Mouse (Mus musculus) midbrain, embryonic 11.5 days (tissue): ENCODE measurements around the gene Dock7. TPM values are rescaled to one million over a fixed set of nuclear protein-coding genes. Genes with fewer than 3 reads are reported as not detected.

Source experiments
- ATAC-seq: fragments of 200-750 bp; cut with Nextera tagmentation; 2 replicates; pipeline ENCODE4 v1.8.0; 2017; ENCODE audit warnings: moderate TSS enrichment, moderate library complexity; ENCODE audit not compliant: low FRiP score
- DNase-seq: peaks from one replicate; pipeline ENCODE4 v3.0.0; 2015; ENCODE audit warnings: low spot score; ENCODE audit errors: missing footprints
- H3K27ac ChIP-seq: fragments of 300-500 bp; sonication (generic); 2 replicates; pipeline ENCODE4 v1.5.1; 2014; ENCODE audit warnings: low read depth, low read length
- H3K27me3 ChIP-seq: fragments of 300-500 bp; sonication (generic); 2 replicates; pipeline ENCODE4 v1.6.1; 2014; ENCODE audit warnings: mild to moderate bottlenecking, low read length, moderate library complexity, mixed read lengths; ENCODE audit not compliant: control insufficient read depth, insufficient read depth
- H3K36me3 ChIP-seq: fragments of 300-500 bp; sonication (generic); 2 replicates; pipeline ENCODE4 v1.6.1; 2014; ENCODE audit warnings: mild to moderate bottlenecking, low read length, moderate library complexity, mixed read lengths; ENCODE audit not compliant: control insufficient read depth, insufficient read depth
- H3K4me1 ChIP-seq: fragments of 300-500 bp; sonication (generic); 2 replicates; pipeline ENCODE4 v1.6.1; 2014; ENCODE audit warnings: low read length; ENCODE audit not compliant: control insufficient read depth, insufficient read depth
- H3K4me2 ChIP-seq: fragments of 300-500 bp; sonication (generic); 2 replicates; pipeline ENCODE4 v1.6.1; 2014; ENCODE audit warnings: mild to moderate bottlenecking, moderate library complexity
- H3K4me3 ChIP-seq: fragments of 300-500 bp; sonication (generic); 2 replicates; pipeline ENCODE4 v1.5.1; 2014; ENCODE audit warnings: low read depth, low read length
- H3K9ac ChIP-seq: fragments of 300-500 bp; sonication (generic); 2 replicates; pipeline ENCODE4 v1.6.1; 2014; ENCODE audit warnings: low read length
- H3K9me3 ChIP-seq: fragments of 300-500 bp; sonication (generic); 2 replicates; pipeline ENCODE4 v1.6.1; 2016; ENCODE audit warnings: low read length; ENCODE audit not compliant: control insufficient read depth
- WGBS: fragments of 180-500 bp; shearing (Covaris S2); extraction: QIAGEN DNeasy Blood & Tissue Kit; methylation state at CpG from one replicate; pipeline ENCODE4 v1.1.7; 2014; 5-methylcytosine and 5-hydroxymethylcytosine counted together
- polyA plus RNA-seq: library from polyadenylated mRNA; unstranded; fragments of >200 nt; fragmentation: Nextera tagmentation; extraction: Ambion mirVana; gene quantifications from 2 replicates; pipeline ENCODE4 v1.2.1, GENCODE M21; 2014

Dock7 gene
- polyA plus RNA-seq, 1 experiment from 2014 or later, result 93.5 TPM

GRCm38 (mm10) chr4:99131227-99131653 lies 10.5 kb upstream of the Dock7 start:
- no peak for DNase-seq
- H3K4me3 ChIP-seq, result no peak overlapping the region
- no peaks in the 10 kb centered on the region for H3K9me3 ChIP-seq
- no peaks in the 10 kb centered on the region for H3K36me3 ChIP-seq
- ATAC-seq, result no peak
- no peak overlapping the region for H3K4me2 ChIP-seq
- no peak overlapping the region for H3K9ac ChIP-seq
- no peak overlapping the region for H3K27ac ChIP-seq
- no peaks in the 10 kb centered on the region for H3K27me3 ChIP-seq
- 89% methylated on average over 9 of the region's 9 CpGs for WGBS
- H3K4me1 ChIP-seq, result no peaks in the 10 kb centered on the region

GRCm38 (mm10) chr4:99123546-99123945 lies 2.8 kb upstream of the Dock7 start:
- Histone ChIP-seq H3K9ac (no peak overlapping the region), H3K27ac (no peak overlapping the region), H3K4me1 (peaks cover 9% of the 10 kb centered on the region), H3K9me3 (no peaks in the 10 kb centered on the region), H3K36me3 (no peaks in the 10 kb centered on the region), H3K4me3 (no peak overlapping the region), H3K27me3 (no peaks in the 10 kb centered on the region), H3K4me2 (no peak overlapping the region)
- ATAC-seq, result no peak
- WGBS, result 59% methylated on average over 3 of the region's 3 CpGs
- DNase-seq, result peak; percentile 78

GRCm38 (mm10) chr4:99122786-99123185 lies 2.1 kb upstream of the Dock7 start:
- WGBS, result 82% methylated on average over 1 of the region's 1 CpGs
- Histone ChIP-seq H3K27ac (no peak overlapping the region), H3K4me2 (no peak overlapping the region), H3K9me3 (no peaks in the 10 kb centered on the region), H3K27me3 (no peaks in the 10 kb centered on the region), H3K4me1 (peaks cover 11% of the 10 kb centered on the region), H3K4me3 (no peak overlapping the region), H3K36me3 (no peaks in the 10 kb centered on the region), H3K9ac (no peak overlapping the region)
- DNase-seq (peak; percentile 56), ATAC-seq (no peak)

- H3K4me3 ChIP-seq, result no peak overlapping the region
- no peaks in the 10 kb centered on the region for H3K9me3 ChIP-seq
- H3K27ac ChIP-seq, result no peak overlapping the region
- DNase-seq (peak; percentile 85), ATAC-seq (no peak)
- no peak overlapping the region for H3K4me2 ChIP-seq
- H3K27me3 ChIP-seq, result no peaks in the 10 kb centered on the region
- no peak overlapping the region for H3K9ac ChIP-seq
- WGBS, result 89% methylated on average over 3 of the region's 3 CpGs
- no peaks in the 10 kb centered on the region for H3K36me3 ChIP-seq
- H3K4me1 ChIP-seq, result peaks cover 11% of the 10 kb centered on the region
Observed at GRCm38 (mm10) chr4:99122047-99122446, 1.3 kb upstream of the Dock7 start.

- Histone ChIP-seq H3K27me3 (no peaks in the 10 kb centered on the region), H3K4me2 (peak overlapping the region; percentile 71), H3K36me3 (no peaks in the 10 kb centered on the region), H3K4me1 (peaks cover 11% of the 10 kb centered on the region), H3K9me3 (no peaks in the 10 kb centered on the region), H3K9ac (peak overlapping the region; percentile 97), H3K4me3 (peak overlapping the region; percentile 97), H3K27ac (peak overlapping the region; percentile 40; the same call in 1 of the 2 replicates)
- DNase-seq, result peak; percentile 95
- WGBS, result 4% methylated on average over 17 of the region's 17 CpGs
- peak; percentile 61 for ATAC-seq
Observed at GRCm38 (mm10) chr4:99121123-99121755, 524 bp upstream of the Dock7 start.

GRCm38 (mm10) chr4:99119051-99119450 lies 1.7 kb downstream of the Dock7 start:
- Histone ChIP-seq H3K27me3 (no peaks in the 10 kb centered on the region), H3K4me1 (peaks cover 13% of the 10 kb centered on the region), H3K4me3 (peak overlapping the region; percentile 10; the same call in 1 of the 2 replicates), H3K4me2 (peak overlapping the region; percentile 71), H3K9ac (0 out of 2 replicates have a peak overlapping the region, but pooled peaks have one; percentile 5), H3K27ac (no peak overlapping the region), H3K9me3 (no peaks in the 10 kb centered on the region), H3K36me3 (no peaks in the 10 kb centered on the region)
- no peak for ATAC-seq
- peak; percentile 76 for DNase-seq
- 67% methylated on average over 5 of the region's 5 CpGs for WGBS

GRCm38 (mm10) chr4:99115797-99116196 lies 4.9 kb downstream of the Dock7 start:
- no peak overlapping the region for H3K4me3 ChIP-seq
- no peak overlapping the region for H3K27ac ChIP-seq
- peaks cover 9% of the 10 kb centered on the region for H3K4me1 ChIP-seq
- no peak for DNase-seq
- H3K4me2 ChIP-seq, result no peak overlapping the region
- H3K27me3 ChIP-seq, result no peaks in the 10 kb centered on the region
- WGBS, result 90% methylated on average over 9 of the region's 9 CpGs
- H3K9me3 ChIP-seq, result no peaks in the 10 kb centered on the region
- no peak overlapping the region for H3K9ac ChIP-seq
- ATAC-seq, result no peak
- H3K36me3 ChIP-seq, result no peaks in the 10 kb centered on the region

- 81% methylated on average over 3 of the region's 3 CpGs for WGBS
- DNase-seq (no peak), ATAC-seq (no peak)
- Histone ChIP-seq H3K27ac (no peak overlapping the region), H3K4me1 (peaks cover 7% of the 10 kb centered on the region; the same call in 1 of the 2 replicates), H3K9ac (no peak overlapping the region), H3K9me3 (no peaks in the 10 kb centered on the region), H3K27me3 (no peaks in the 10 kb centered on the region), H3K4me3 (no peak overlapping the region), H3K4me2 (no peak overlapping the region), H3K36me3 (no peaks in the 10 kb centered on the region)
Observed at GRCm38 (mm10) chr4:99111670-99112069, 9.0 kb downstream of the Dock7 start.

GRCm38 (mm10) chr4:99108817-99109216 lies 11.9 kb downstream of the Dock7 start:
- no peak overlapping the region for H3K9ac ChIP-seq
- no peak overlapping the region for H3K27ac ChIP-seq
- peaks cover 5% of the 10 kb centered on the region; the same call in 1 of the 2 replicates for H3K4me1 ChIP-seq
- 90% methylated on average over 4 of the region's 4 CpGs for WGBS
- DNase-seq, result no peak
- H3K4me3 ChIP-seq, result no peak overlapping the region
- no peaks in the 10 kb centered on the region for H3K27me3 ChIP-seq
- no peaks in the 10 kb centered on the region for H3K9me3 ChIP-seq
- no peaks in the 10 kb centered on the region for H3K36me3 ChIP-seq
- H3K4me2 ChIP-seq, result no peak overlapping the region
- ATAC-seq, result no peak
